Mouse (Mus musculus) MEL (cell line): ENCODE data around the gene Plxnd1. TPM values are rescaled to one million over a fixed set of nuclear protein-coding genes. Genes with fewer than 3 reads are reported as not detected.
A peak's percentile ranks its signal among the peaks of the same experiment; 100 is the strongest.

Experiments used
- DNase-seq: peaks from one replicate; pipeline ENCODE4 v3.0.0; 2011; ENCODE audit warnings: low read depth, low spot score
- H3K27ac ChIP-seq: 2 replicates; pipeline ENCODE4 v1.5.1; 2012; ENCODE audit warnings: low read depth, mild to moderate bottlenecking, control low read depth, low read length, moderate library complexity; ENCODE audit not compliant: control insufficient read depth
- H3K27me3 ChIP-seq, 2 experiments: fragments of 150-350 bp in 1 of 2; sonication (generic) in 1 of 2; 2 replicates each; pipeline ENCODE4 v1.6.1; 2012; ENCODE audit warnings: low read length in 2 of 2, mild to moderate bottlenecking in 2 of 2, improper control_type of control experiment in 1 of 2, moderate library complexity in 1 of 2; ENCODE audit not compliant: insufficient read depth in 2 of 2, control insufficient read depth in 1 of 2
- H3K36me3 ChIP-seq, 2 experiments: 2 replicates each; pipeline ENCODE4 v1.6.1; 2012 to 2014; ENCODE audit warnings: low read length in 2 of 2, improper control_type of control experiment in 1 of 2, inconsistent platforms in 1 of 2, mild to moderate bottlenecking in 1 of 2; ENCODE audit not compliant: insufficient read depth in 2 of 2, control insufficient read depth in 1 of 2
- H3K4me1 ChIP-seq, 2 experiments: fragments of 150-350 bp in 1 of 2; sonication (generic) in 1 of 2; 2 replicates each; pipeline ENCODE4 v1.6.1; 2012; ENCODE audit warnings: low read length in 2 of 2, improper control_type of control experiment in 1 of 2, mild to moderate bottlenecking in 1 of 2; ENCODE audit not compliant: insufficient read depth in 2 of 2, control insufficient read depth in 1 of 2
- H3K4me3 ChIP-seq, 2 experiments: fragments of 150-350 bp in 1 of 2; sonication (generic) in 1 of 2; 2 replicates each; pipeline ENCODE4 v1.5.1; 2012; ENCODE audit warnings: low read depth in 2 of 2, low read length in 2 of 2, mild to moderate bottlenecking in 2 of 2, moderate library complexity in 2 of 2, control low read depth in 1 of 2, improper control_type of control experiment in 1 of 2; ENCODE audit not compliant: control insufficient read depth in 1 of 2, insufficient read depth in 1 of 2
- H3K79me2 ChIP-seq: 2 replicates; pipeline ENCODE4 v1.6.1; 2012; ENCODE audit warnings: mild to moderate bottlenecking, low read length, moderate library complexity; ENCODE audit not compliant: control insufficient read depth, poor library complexity, insufficient read depth
- H3K9ac ChIP-seq: 2 replicates; pipeline ENCODE4 v1.6.1; 2012; ENCODE audit warnings: low read depth, mild to moderate bottlenecking, control low read depth, low read length, moderate library complexity; ENCODE audit not compliant: control insufficient read depth, poor library complexity, severe bottlenecking
- H3K9me3 ChIP-seq: fragments of 150-350 bp; sonication (generic); replicated peaks from 2 replicates; pipeline ENCODE4 v1.6.1; 2012; ENCODE audit warnings: mild to moderate bottlenecking, low read length, improper control_type of control experiment, moderate library complexity; ENCODE audit not compliant: insufficient read depth
- ELF1 ChIP-seq: IDR thresholded peaks from 2 replicates; pipeline ENCODE4 v1.6.1; 2014; ENCODE audit warnings: low read depth, mild to moderate bottlenecking, inconsistent platforms, low read length, improper control_type of control experiment, moderate library complexity
- EP300 ChIP-seq, 2 experiments: IDR thresholded peaks; 2 replicates each; pipeline ENCODE4 v1.6.1; 2011; ENCODE audit warnings: improper control_type of control experiment in 2 of 2, low read length in 2 of 2, low read depth in 1 of 2, mild to moderate bottlenecking in 1 of 2
- ETS1 ChIP-seq: IDR thresholded peaks from 2 replicates; pipeline ENCODE4 v1.6.1; 2012; ENCODE audit warnings: low read depth, mild to moderate bottlenecking, inconsistent platforms, low read length, improper control_type of control experiment, moderate library complexity
- GATA1 ChIP-seq: IDR thresholded peaks from 2 replicates; pipeline ENCODE4 v1.6.1; 2011; ENCODE audit warnings: low read depth, low read length, improper control_type of control experiment
- MEF2A ChIP-seq: IDR thresholded peaks from 2 replicates; pipeline ENCODE4 v1.6.1; 2014; ENCODE audit warnings: low read depth, mild to moderate bottlenecking, inconsistent platforms, low read length, improper control_type of control experiment; ENCODE audit not compliant: poor library complexity, insufficient replicate concordance, severe bottlenecking; ENCODE audit errors: extremely low read depth
- MXI1 ChIP-seq: IDR thresholded peaks from 2 replicates; pipeline ENCODE4 v1.6.1; 2011; ENCODE audit warnings: mild to moderate bottlenecking, low read depth, low read length, improper control_type of control experiment
- NELFE ChIP-seq: IDR thresholded peaks from 2 replicates; pipeline ENCODE4 v1.6.1; 2011; ENCODE audit warnings: low read depth, low read length, improper control_type of control experiment
- POLR2AphosphoS5 ChIP-seq: IDR thresholded peaks from 2 replicates; pipeline ENCODE4 v1.6.1; 2012; ENCODE audit warnings: low read depth, borderline replicate concordance, mild to moderate bottlenecking, inconsistent platforms, low read length, moderate library complexity, mixed read lengths
- RAD21 ChIP-seq: IDR thresholded peaks from 2 replicates; pipeline ENCODE4 v1.6.1; 2011; ENCODE audit warnings: mild to moderate bottlenecking, low read depth, low read length, improper control_type of control experiment
- SIN3A ChIP-seq: IDR thresholded peaks from 2 replicates; pipeline ENCODE4 v1.6.1; 2012; ENCODE audit warnings: low read length, improper control_type of control experiment, inconsistent platforms
- TBP ChIP-seq: IDR thresholded peaks from 2 replicates; pipeline ENCODE4 v1.8.0; 2011; ENCODE audit warnings: low read depth, low read length, improper control_type of control experiment
- TCF12 ChIP-seq: IDR thresholded peaks from 2 replicates; pipeline ENCODE4 v1.6.1; 2014; ENCODE audit warnings: low read depth, mild to moderate bottlenecking, inconsistent platforms, low read length, improper control_type of control experiment, moderate library complexity
- UBTF ChIP-seq: IDR thresholded peaks from 2 replicates; pipeline ENCODE4 v1.6.1; 2012; ENCODE audit warnings: low read depth, mild to moderate bottlenecking, inconsistent platforms, low read length, improper control_type of control experiment, moderate library complexity, borderline replicate concordance; ENCODE audit not compliant: insufficient read depth
- USF2 ChIP-seq, 2 experiments: IDR thresholded peaks; 2 replicates each; pipeline ENCODE4 v1.6.1; 2011 to 2012; ENCODE audit warnings: improper control_type of control experiment in 2 of 2, low read length in 2 of 2, borderline replicate concordance in 1 of 2, inconsistent platforms in 1 of 2, low read depth in 1 of 2, mild to moderate bottlenecking in 1 of 2; ENCODE audit not compliant: insufficient read depth in 1 of 2
- ZNF384 ChIP-seq: IDR thresholded peaks from 2 replicates; pipeline ENCODE4 v1.6.1; 2012; ENCODE audit warnings: low read depth, mild to moderate bottlenecking, inconsistent platforms, low read length, improper control_type of control experiment
- polyA plus RNA-seq, 2 experiments: library from polyadenylated mRNA; stranded (reverse) in 1 of 2; unstranded in 1 of 2; fragments of >175 nt in 1 of 2; fragments of >200 nt in 1 of 2; gene quantifications; 2 replicates each; pipeline versions ENCODE4 v1.2.1 to v1.2.4; 2012; ENCODE audit warnings: low replicate concordance in 2 of 2, low read depth in 1 of 2; ENCODE audit not compliant: insufficient read length in 2 of 2, insufficient read depth in 1 of 2, missing spikeins in 1 of 2
- total RNA-seq: library from RNA; depleted of rRNA; stranded (reverse); fragments of 300-350 nt; gene quantifications from 2 replicates; pipeline ENCODE4 v1.2.3, GENCODE M21; 2012

Gene Plxnd1
- total and polyA plus RNA-seq, 3 experiments, result 4.8 to 19.2 TPM; not detected in 1

DNA sequence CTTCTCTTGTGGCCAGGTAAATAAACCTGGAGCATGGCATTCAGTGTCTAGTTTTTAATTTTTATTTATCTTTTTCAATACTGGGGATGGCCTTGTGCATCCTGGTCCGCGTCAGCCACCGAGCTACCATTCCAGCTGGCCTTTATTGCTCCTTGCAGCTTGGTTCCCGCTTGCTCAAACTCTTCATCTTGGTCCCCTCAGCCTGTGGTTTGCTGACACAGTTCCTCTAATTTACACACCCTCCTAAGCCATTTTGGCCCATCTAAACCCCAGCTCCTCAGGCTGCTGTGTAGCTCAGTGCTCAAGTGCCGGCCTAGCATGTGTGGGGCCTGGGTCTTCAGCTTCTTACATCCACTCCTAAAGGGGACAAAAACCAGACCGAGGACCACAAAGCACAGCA, 19.3 kb upstream of the Plxnd1 start:
- H3K9me3 ChIP-seq, result no peaks in the 10 kb centered on the region
- TF ChIP-seq NELFE (no peak), MXI1 (no peak), MEF2A (no peak), ZNF384 (no peak), USF2 (IDR thresholded peaks at IDR 0.05; ENCODE audit: borderline replicate concordance in 1 of 2, insufficient read depth in 1 of 2, low read depth in 1 of 2, low read length in 2 of 2) (no peak), POLR2AphosphoS5 (no peak), TCF12 (no peak), ETS1 (no peak)
- H3K27ac ChIP-seq, result no peak overlapping the region
- H3K27me3 ChIP-seq, result no peaks in the 10 kb centered on the region
- H3K9ac ChIP-seq, result no peak overlapping the region
- no peaks in the 10 kb centered on the region for H3K79me2 ChIP-seq
- 0 out of 4 replicates have a peak, but pooled peaks cover 0 to 10% of the 10 kb centered on the region in 2 experiments for H3K4me1 ChIP-seq
- no peak overlapping the region for H3K4me3 ChIP-seq
- DNase-seq, result peak; percentile 19
- peaks cover 0 to 3% of the 10 kb centered on the region in 2 experiments; a peak in 2 of 4 replicates for H3K36me3 ChIP-seq

DNA sequence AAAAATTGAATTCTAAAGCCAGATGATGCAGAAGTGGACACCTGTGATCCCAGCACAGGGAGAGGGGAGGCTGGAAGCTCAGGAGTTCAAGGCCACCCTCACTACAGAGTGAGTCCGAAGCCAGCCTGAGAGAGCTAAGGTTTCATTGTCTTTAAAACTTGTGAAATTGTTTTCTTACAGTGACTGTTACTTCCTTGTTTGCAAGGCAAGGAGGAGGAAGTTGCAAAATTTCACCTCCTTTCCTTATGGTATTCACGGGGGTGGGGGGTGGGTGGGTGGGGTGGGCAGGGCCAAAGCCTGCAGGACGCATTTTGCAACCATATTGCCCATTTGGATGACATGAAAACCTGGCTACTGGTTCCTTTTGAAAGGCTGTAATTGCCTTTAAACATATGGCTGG, 18.9 kb upstream of the Plxnd1 start:
- H3K27ac ChIP-seq, result peak overlapping the region; percentile 40; the same call in 1 of the 2 replicates
- no peaks in the 10 kb centered on the region for H3K27me3 ChIP-seq
- no peak overlapping the region for H3K4me3 ChIP-seq
- peak; percentile 38 for DNase-seq
- TF ChIP-seq ELF1 (peak; percentile 48; the same call in 1 of the 2 replicates), RAD21 (no peak), EP300 (IDR thresholded peaks at IDR 0.05; ENCODE audit: low read depth in 1 of 2, low read length in 2 of 2) (no peak), ZNF384 (0 out of 2 replicates have a peak, but pooled peaks have one; percentile 0), UBTF (no peak), SIN3A (no peak), GATA1 (no peak), TBP (no peak)
- peaks cover 0 to 3% of the 10 kb centered on the region in 2 experiments; a peak in 2 of 4 replicates for H3K36me3 ChIP-seq
- 0 out of 4 replicates have a peak, but pooled peaks cover 0 to 10% of the 10 kb centered on the region in 2 experiments for H3K4me1 ChIP-seq
- no peaks in the 10 kb centered on the region for H3K9me3 ChIP-seq
- peak overlapping the region; percentile 49 for H3K9ac ChIP-seq
- H3K79me2 ChIP-seq, result no peaks in the 10 kb centered on the region
